Mouse (Mus musculus): ENCODE measurements around the gene Ssu2. TPM values are rescaled to one million over a fixed set of nuclear protein-coding genes. Genes with fewer than 3 reads are reported as not detected.

Ssu2 gene
- 0.28 and 0.41 TPM in 2 replicates for polyA plus RNA-seq (2015; fragmentation: Nextera tagmentation; extraction: Ambion mirVana)

DNA sequence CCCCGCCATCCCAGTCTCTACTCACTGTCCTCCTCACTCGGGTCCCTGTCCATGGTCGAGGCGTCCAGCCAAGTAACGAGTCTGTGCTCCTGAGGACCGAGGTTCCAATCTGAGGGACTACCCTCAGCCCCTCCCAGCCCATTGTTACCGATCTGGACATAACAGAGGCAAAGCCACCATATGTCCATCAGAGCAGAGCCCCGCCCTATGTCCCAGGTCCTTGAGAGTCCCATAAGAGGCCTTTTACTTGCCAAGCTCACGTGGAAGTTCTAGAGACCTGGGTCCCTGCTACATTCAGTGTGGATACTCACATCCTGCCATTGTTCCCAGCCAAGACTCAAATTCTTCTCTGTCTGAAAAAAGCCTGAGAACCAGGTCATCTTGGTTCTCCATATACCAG lies at the start of gene Ssu2:
Ssu2 (minus strand) TSS at position 77 of the 400 bp plus-strand sequence.
- H3K4me1 ChIP-seq = 0 out of 2 replicates have a peak, but pooled peaks cover 2% of the 10 kb centered on the region
- H3K9ac ChIP-seq (replicated peaks) = no peak within 1 kb of the TSS
- no peaks in the 10 kb centered on the region for H3K27me3 ChIP-seq (replicated peaks)
- no peak within 1 kb of the TSS for H3K4me3 ChIP-seq (replicated peaks)
- H3K27ac ChIP-seq (replicated peaks) = no peak within 1 kb of the TSS
- H3K9me3 ChIP-seq (replicated peaks) = no peaks in the 10 kb centered on the region
- no peak within 1 kb of the TSS for H3K4me2 ChIP-seq
- ATAC-seq (ENCODE audit: low FRiP score) = no peak
- no peaks in the 10 kb centered on the region for H3K36me3 ChIP-seq
- WGBS = 82% methylated on average over 9 of the region's 9 CpGs

DNA sequence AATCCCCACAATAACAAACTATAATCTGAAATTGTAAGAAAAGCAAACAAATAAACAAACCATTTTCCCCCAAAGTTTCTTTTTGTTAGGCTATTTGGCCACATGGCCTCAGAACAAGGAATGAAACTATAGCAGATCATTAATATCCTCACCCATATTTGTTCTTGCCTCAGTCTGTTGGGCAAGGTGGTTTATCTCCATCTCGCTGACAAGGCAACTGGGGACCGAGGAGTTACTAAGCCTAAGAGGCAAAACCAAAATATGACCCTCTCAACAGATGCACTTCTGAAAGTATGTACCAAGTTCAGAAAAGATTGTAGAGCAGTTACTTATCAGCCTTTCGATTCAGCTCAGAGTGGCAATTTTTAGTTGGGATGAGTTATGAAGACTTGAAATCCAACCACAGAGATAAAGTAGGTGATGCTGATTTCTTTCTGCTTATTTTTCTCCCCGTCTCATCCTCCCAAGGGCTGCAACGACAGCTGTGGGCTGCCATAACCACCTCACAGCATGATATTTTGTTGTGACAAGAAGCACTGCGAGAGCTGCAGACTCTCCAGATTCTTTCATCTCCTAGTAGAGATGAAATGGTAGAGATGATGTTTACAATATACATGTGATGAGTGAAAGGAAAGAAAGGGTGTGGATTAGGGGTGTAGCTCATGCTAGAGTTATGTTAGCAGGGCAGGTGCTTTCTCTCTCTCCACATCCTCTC lies 38.4 kb upstream of the Ssu2 start:
- no peak overlapping the region for H3K4me2 ChIP-seq
- ATAC-seq (ENCODE audit: low FRiP score) = no peak
- no peak overlapping the region for H3K27ac ChIP-seq (replicated peaks)
- H3K9me3 ChIP-seq (replicated peaks) = no peaks in the 10 kb centered on the region
- H3K4me1 ChIP-seq = no peaks in the 10 kb centered on the region
- H3K9ac ChIP-seq (replicated peaks) = no peak overlapping the region
- H3K4me3 ChIP-seq (replicated peaks) = no peak overlapping the region
- WGBS = 73% methylated on average over 6 of the region's 6 CpGs
- H3K36me3 ChIP-seq = no peaks in the 10 kb centered on the region
- H3K27me3 ChIP-seq (replicated peaks) = no peaks in the 10 kb centered on the region

DNA sequence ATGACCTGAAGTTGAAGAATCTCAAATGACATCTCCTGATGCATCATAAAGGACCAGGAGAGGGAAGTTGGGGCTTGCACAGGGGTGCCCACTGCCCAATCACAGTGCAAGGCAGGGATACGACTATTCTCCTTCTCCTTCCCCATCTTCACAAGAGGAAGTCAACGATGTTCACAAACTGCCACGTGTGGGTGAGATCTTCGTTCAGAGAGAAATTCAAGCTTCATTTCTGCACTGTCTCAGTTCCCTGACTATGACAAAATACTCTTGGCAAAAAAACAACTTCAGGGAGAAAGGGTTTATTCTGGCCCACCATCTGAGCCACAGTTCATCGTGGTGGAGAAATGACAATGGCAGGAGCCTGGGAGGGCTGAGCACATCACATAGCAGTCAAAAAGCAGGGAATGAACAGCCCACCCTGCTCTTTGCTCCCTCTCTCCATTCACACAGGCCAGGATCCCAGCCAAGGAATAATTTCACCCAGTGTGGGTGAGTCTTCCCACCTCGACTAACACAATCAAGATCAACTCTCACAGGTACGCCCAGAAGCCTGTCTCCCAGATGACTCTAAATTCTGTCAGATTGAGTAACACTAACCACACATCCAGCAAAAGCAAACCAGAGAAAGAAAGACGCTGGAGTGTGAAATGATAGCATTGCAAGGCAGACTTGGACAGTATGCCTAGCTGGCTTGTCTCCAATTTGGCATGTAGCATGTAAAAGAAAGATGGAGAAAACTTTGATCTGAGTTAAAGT lies 36.1 kb upstream of the Ssu2 start:
- H3K9me3 ChIP-seq (replicated peaks) = no peaks in the 10 kb centered on the region
- H3K36me3 ChIP-seq = no peaks in the 10 kb centered on the region
- 81% methylated on average over 8 of the region's 8 CpGs for WGBS
- H3K27ac ChIP-seq (replicated peaks) = no peak overlapping the region
- H3K9ac ChIP-seq (replicated peaks) = no peak overlapping the region
- H3K27me3 ChIP-seq (replicated peaks) = no peaks in the 10 kb centered on the region
- no peaks in the 10 kb centered on the region for H3K4me1 ChIP-seq
- H3K4me3 ChIP-seq (replicated peaks) = no peak overlapping the region
- ATAC-seq (ENCODE audit: low FRiP score) = no peak
- no peak overlapping the region for H3K4me2 ChIP-seq

DNA sequence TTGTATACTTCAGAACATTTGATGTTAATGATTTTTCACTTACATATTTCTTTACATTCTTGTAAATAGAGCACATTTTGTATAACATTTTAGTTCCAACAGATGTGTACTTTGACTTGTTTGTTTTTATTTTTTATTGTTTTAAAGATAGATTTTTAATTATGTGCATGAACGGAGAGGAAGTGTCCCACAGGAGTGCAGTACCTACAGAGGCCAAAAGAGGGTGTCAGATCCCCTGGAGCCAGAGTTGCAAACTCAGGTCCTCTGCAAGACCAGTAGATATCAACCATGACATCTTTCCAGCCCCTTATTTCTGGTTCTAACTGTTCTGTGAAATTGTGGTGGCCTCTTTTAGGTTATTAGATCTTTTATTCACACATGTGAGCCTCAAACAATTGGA lies 33.1 kb upstream of the Ssu2 start:
- Histone ChIP-seq H3K9me3 (replicated peaks) (no peaks in the 10 kb centered on the region), H3K27ac (replicated peaks) (no peak overlapping the region), H3K9ac (replicated peaks) (no peak overlapping the region), H3K4me2 (no peak overlapping the region), H3K4me1 (no peaks in the 10 kb centered on the region), H3K36me3 (no peaks in the 10 kb centered on the region), H3K27me3 (replicated peaks) (no peaks in the 10 kb centered on the region), H3K4me3 (replicated peaks) (no peak overlapping the region)
- 89% methylated on average over 1 of the region's 1 CpGs for WGBS
- no peak for ATAC-seq (ENCODE audit: low FRiP score)

DNA sequence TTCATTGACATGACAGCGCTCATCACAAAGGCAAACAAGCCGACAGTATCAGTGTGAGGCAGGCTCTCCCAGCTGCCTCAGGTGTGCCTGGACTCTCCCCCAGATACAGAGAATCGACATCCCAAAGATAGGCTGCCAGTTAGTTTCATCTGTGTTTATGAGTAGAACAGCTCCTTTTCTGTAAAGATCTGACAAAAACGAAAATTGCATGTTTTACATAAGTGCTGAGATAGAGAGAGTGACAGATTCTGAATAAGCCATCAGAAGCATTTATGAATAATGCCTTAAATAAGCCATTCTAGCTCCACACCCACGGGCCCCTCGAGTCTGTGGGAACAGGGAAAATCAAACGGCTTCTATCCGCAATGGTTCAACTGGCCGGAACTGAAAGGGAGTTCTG lies 31.5 kb upstream of the Ssu2 start:
- no peak overlapping the region for H3K9ac ChIP-seq (replicated peaks)
- no peaks in the 10 kb centered on the region for H3K9me3 ChIP-seq (replicated peaks)
- no peak overlapping the region for H3K4me2 ChIP-seq
- 87% methylated on average over 9 of the region's 9 CpGs for WGBS
- no peaks in the 10 kb centered on the region for H3K36me3 ChIP-seq
- no peak overlapping the region for H3K27ac ChIP-seq (replicated peaks)
- H3K4me3 ChIP-seq (replicated peaks) = no peak overlapping the region
- no peak for ATAC-seq (ENCODE audit: low FRiP score)
- H3K4me1 ChIP-seq = no peaks in the 10 kb centered on the region
- no peaks in the 10 kb centered on the region for H3K27me3 ChIP-seq (replicated peaks)

DNA sequence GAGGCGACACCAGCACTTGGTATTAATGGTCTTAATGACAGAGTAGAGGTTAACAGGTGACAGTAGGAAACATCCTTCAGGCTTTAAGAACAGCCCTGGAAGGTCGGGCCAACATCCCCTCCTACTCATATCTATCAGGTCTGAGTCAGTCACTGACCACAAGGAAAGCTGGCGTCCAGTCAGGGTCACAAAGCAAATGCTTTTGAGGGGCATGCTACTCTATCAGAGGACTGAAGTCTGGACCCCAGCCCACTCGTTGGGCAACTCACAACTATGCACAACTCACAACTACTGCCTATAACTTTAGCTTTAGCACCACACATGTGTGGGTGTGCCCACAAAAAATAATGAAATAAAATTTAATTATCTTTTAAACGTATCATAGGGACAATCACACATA lies 16.3 kb upstream of the Ssu2 start:
- ATAC-seq (ENCODE audit: low FRiP score) = no peak
- Histone ChIP-seq H3K9ac (replicated peaks) (no peak overlapping the region), H3K4me1 (no peaks in the 10 kb centered on the region), H3K27me3 (replicated peaks) (no peaks in the 10 kb centered on the region), H3K36me3 (no peaks in the 10 kb centered on the region), H3K4me3 (replicated peaks) (no peak overlapping the region), H3K9me3 (replicated peaks) (no peaks in the 10 kb centered on the region), H3K27ac (replicated peaks) (no peak overlapping the region), H3K4me2 (no peak overlapping the region)
- WGBS = 88% methylated on average over 5 of the region's 5 CpGs

DNA sequence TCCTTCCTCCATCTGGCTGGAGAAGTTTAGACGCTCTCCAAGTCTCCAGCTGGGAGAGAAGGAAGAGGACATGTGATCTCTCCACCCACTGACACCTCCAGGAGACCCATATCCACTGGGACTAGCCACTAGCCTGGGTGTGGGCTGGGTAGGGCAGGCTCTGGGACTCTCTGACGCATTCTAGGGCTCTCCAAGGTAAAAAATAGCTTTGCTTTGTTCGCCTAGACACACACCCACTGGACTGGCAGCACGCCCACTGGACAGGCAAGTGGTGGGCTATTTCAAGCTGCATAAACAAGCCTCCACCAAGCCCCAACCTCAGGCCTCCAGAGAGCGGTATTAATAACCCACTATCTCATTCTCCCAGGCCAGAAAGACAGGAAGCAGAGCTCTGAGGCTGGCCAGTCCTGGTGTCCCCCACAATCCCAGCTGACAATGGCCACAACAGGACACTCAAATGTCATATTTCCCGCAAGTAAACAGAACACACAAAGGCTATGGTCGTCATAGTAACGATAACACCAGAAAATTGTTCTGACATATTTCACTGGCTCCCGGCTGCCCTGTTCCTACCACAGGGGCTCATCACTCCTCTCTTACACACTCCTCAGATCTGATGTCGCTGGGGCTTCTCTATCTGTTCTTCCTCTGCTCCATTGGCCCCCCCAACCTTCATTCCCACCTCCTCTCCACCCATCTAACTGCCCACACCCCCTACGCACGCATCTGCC lies 14.3 kb upstream of the Ssu2 start:
- no peaks in the 10 kb centered on the region for H3K27me3 ChIP-seq (replicated peaks)
- no peak overlapping the region for H3K4me3 ChIP-seq (replicated peaks)
- no peaks in the 10 kb centered on the region for H3K36me3 ChIP-seq
- H3K9me3 ChIP-seq (replicated peaks) = no peaks in the 10 kb centered on the region
- H3K4me2 ChIP-seq = no peak overlapping the region
- 74% methylated on average over 12 of the region's 12 CpGs for WGBS
- ATAC-seq (ENCODE audit: low FRiP score) = no peak
- H3K27ac ChIP-seq (replicated peaks) = no peak overlapping the region
- no peaks in the 10 kb centered on the region for H3K4me1 ChIP-seq
- H3K9ac ChIP-seq (replicated peaks) = no peak overlapping the region

DNA sequence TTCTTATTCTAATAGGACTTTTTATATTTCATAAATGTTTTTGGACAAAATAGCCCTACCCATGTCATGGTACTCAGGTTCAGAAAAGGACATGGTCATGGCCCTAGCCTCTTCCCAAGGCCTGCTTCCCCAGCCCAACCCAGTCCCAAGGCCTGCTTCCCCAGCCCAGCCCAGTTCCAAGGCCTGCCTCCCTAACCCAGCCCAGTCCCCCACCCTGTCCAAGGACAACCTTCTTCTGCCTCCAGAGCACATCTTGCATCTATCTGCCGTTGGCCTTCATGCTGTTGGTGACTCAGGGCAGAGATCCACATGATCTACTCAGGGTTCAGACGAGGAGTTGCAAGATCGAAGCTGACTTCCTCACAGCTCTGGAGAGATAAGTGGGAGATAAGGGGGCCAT lies 9.5 kb upstream of the Ssu2 start:
- WGBS = 91% methylated on average over 3 of the region's 3 CpGs
- ATAC-seq (ENCODE audit: low FRiP score) = no peak
- H3K4me2 ChIP-seq = no peak overlapping the region
- no peaks in the 10 kb centered on the region for H3K4me1 ChIP-seq
- H3K4me3 ChIP-seq (replicated peaks) = no peak overlapping the region
- no peak overlapping the region for H3K9ac ChIP-seq (replicated peaks)
- H3K36me3 ChIP-seq = no peaks in the 10 kb centered on the region
- H3K27ac ChIP-seq (replicated peaks) = no peak overlapping the region
- H3K9me3 ChIP-seq (replicated peaks) = no peaks in the 10 kb centered on the region
- no peaks in the 10 kb centered on the region for H3K27me3 ChIP-seq (replicated peaks)

DNA sequence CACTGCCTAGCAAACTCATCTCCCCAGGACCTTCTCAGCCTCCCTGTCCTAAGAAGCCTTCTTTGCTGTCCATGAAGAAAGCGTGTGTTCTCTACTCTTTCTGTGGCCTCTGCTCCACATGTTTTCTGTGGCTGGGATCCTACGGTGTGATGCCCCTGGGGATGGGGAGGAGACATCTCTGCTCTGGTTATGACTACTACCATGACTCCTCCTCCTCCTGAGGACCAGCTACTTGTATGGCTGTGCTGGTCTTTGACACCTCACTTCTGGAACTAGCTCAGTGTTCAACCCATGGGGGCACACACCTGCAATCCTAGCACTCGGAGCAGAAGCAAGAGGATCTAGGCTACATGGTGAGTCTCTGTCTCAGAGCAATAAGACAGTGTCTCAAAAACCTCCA lies 8.5 kb upstream of the Ssu2 start:
- 96% methylated on average over 3 of the region's 3 CpGs for WGBS
- Histone ChIP-seq H3K27me3 (replicated peaks) (no peaks in the 10 kb centered on the region), H3K4me1 (no peaks in the 10 kb centered on the region), H3K9ac (replicated peaks) (no peak overlapping the region), H3K4me3 (replicated peaks) (no peak overlapping the region), H3K4me2 (no peak overlapping the region), H3K36me3 (no peaks in the 10 kb centered on the region), H3K9me3 (replicated peaks) (no peaks in the 10 kb centered on the region), H3K27ac (replicated peaks) (no peak overlapping the region)
- no peak for ATAC-seq (ENCODE audit: low FRiP score)

DNA sequence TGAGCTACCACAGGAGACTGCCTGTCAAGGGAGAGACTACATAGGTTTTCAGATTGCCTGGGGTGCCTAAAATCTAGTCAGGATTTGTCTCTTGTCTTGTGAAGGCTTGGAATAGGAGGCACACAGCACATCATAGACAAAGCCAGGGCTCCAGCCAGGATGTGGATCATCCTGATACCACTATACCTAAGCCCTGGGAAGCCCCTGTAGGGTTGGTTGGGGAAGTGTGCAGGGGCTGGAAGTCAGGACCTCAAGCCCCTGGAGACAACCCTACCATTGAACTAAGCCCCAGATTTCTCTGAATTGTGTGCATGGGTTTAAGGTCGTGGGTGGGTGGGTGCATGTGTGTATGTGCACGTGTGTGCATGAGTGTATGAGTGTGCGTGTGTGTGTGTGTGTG lies 562 bp upstream of the Ssu2 start:
- no peak for ATAC-seq (ENCODE audit: low FRiP score)
- WGBS = 91% methylated on average over 3 of the region's 3 CpGs
- H3K27me3 ChIP-seq (replicated peaks) = no peaks in the 10 kb centered on the region
- H3K9me3 ChIP-seq (replicated peaks) = no peaks in the 10 kb centered on the region
- no peak overlapping the region for H3K4me2 ChIP-seq
- no peak overlapping the region for H3K27ac ChIP-seq (replicated peaks)
- H3K4me3 ChIP-seq (replicated peaks) = no peak overlapping the region
- H3K4me1 ChIP-seq = no peaks in the 10 kb centered on the region
- H3K36me3 ChIP-seq = no peaks in the 10 kb centered on the region
- H3K9ac ChIP-seq (replicated peaks) = no peak overlapping the region

DNA sequence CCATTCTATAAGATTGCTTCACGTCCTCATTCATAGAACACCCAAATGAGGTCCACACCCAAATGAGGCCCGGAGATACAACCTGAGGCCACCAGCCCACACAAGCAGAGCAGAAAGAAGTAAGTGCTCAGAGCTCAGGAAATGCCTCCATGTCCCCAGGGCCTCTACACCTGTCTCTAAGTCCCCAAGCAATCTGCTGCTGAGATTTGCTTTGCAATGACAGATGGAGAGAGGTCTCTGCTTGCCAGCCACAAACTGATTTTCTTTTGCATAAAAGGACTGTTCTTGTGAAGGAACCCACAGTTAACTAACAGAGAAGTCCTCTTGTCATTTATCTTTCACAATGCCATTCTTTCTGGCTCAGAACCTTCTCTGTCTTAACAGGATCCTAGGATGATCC lies 1.6 kb downstream of the Ssu2 start:
- WGBS = 58% methylated on average over 2 of the region's 2 CpGs
- Histone ChIP-seq H3K4me1 (0 out of 2 replicates have a peak, but pooled peaks cover 5% of the 10 kb centered on the region), H3K4me3 (replicated peaks) (no peak overlapping the region)

More for the DNA sequence above, 1.6 kb downstream of the Ssu2 start:
- H3K9me3 ChIP-seq (replicated peaks) = no peaks in the 10 kb centered on the region
- H3K27me3 ChIP-seq (replicated peaks) = no peaks in the 10 kb centered on the region
- no peak for ATAC-seq (ENCODE audit: low FRiP score)
- H3K4me2 ChIP-seq = no peak overlapping the region
- no peaks in the 10 kb centered on the region for H3K36me3 ChIP-seq
- no peak overlapping the region for H3K9ac ChIP-seq (replicated peaks)
- no peak overlapping the region for H3K27ac ChIP-seq (replicated peaks)
